Mouse (Mus musculus) G1E (cell line): ENCODE results near the gene Krt28. TPM values are rescaled to one million over a fixed set of nuclear protein-coding genes. Genes with fewer than 3 reads are reported as not detected.

Source experiments
- ATAC-seq: 2 replicates; pipeline ENCODE4 v1.8.0; 2016; ENCODE audit warnings: mild to moderate bottlenecking; ENCODE audit not compliant: insufficient number of reproducible peaks, poor library complexity, low FRiP score, severe bottlenecking; ENCODE audit errors: extremely low read depth
- DNase-seq: peaks from one replicate; pipeline ENCODE4 v3.0.0; 2012; ENCODE audit warnings: low spot score
- H3K27me3 ChIP-seq: 2 replicates; pipeline ENCODE4 v1.6.1; 2012; ENCODE audit warnings: mild to moderate bottlenecking, low read length, inconsistent platforms; ENCODE audit not compliant: insufficient read depth
- H3K36me3 ChIP-seq: replicated peaks from 2 replicates; pipeline ENCODE3; 2012; ENCODE audit warnings: mild to moderate bottlenecking, inconsistent platforms
- H3K4me1 ChIP-seq: 2 replicates; pipeline ENCODE4 v1.6.1; 2012; ENCODE audit warnings: low read depth, low read length, inconsistent platforms, mixed read lengths; ENCODE audit not compliant: insufficient read depth
- H3K4me3 ChIP-seq: 2 replicates; pipeline ENCODE4 v1.5.1; 2012; ENCODE audit warnings: low read depth, mild to moderate bottlenecking, inconsistent platforms, low read length, moderate library complexity, mixed read lengths
- H3K9me3 ChIP-seq: replicated peaks from 2 replicates; pipeline ENCODE4 v1.6.1; 2012; ENCODE audit warnings: inconsistent platforms
- CTCF ChIP-seq: IDR thresholded peaks from 2 replicates; pipeline ENCODE4 v1.5.1; 2012; ENCODE audit warnings: low read depth, low read length, inconsistent platforms, mixed read lengths
- GATA1 ChIP-seq: IDR thresholded peaks from 2 replicates; pipeline ENCODE4 v1.6.1; 2012; ENCODE audit warnings: borderline replicate concordance, low read length, inconsistent platforms, mixed read lengths
- GATA2 ChIP-seq: IDR thresholded peaks from 2 replicates; pipeline ENCODE4 v1.6.1; 2012; ENCODE audit warnings: low read depth, low read length, inconsistent platforms, borderline replicate concordance
- POLR2AphosphoS5 ChIP-seq: IDR thresholded peaks from 2 replicates; pipeline ENCODE4 v1.6.1; 2012; ENCODE audit warnings: low read depth, low read length, inconsistent platforms; ENCODE audit not compliant: insufficient replicate concordance
- TAL1 ChIP-seq: conservative IDR thresholded peaks from 2 replicates; pipeline ENCODE4 v1.6.1; 2012; ENCODE audit warnings: low read depth, low read length, inconsistent platforms, mixed read lengths
- polyA plus RNA-seq: library from polyadenylated mRNA; stranded (reverse); fragments of >175 nt; gene quantifications from 2 replicates; pipeline ENCODE4 v1.2.3, GENCODE M21; 2012
- total RNA-seq, 2 experiments: library from RNA; stranded (forward) in 1 of 2; stranded (reverse) in 1 of 2; fragments of 200-1000 nt in 1 of 2; fragments of >200 nt in 1 of 2; fragmentation: Nextera tagmentation in 1 of 2; gene quantifications; 2 replicates each; pipeline ENCODE4 v1.2.3; 2014 to 2017

Krt28 gene
- total and polyA plus RNA-seq, 3 experiments = 0.11 TPM; not detected in 2

DNA sequence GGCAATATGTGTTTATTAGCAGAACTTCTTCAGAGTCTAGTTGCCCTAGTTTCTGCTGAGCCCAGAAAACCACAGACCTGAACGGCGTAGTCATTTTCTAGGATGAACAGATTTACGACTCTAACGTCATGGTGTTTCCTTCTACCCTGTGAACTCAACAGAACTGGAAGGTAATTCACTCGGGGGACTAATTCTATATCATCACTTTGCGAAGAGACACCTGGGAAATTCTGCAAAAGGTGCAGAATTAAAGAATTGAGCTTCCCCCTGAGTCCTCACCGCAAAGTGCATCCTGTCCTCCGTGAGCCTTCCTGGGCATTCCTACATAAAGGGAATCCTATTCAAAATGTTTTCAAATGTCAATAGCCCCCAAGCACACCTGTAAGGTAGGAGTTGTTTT, 13.3 kb downstream of the Krt28 start:
- 0 out of 2 replicates have a peak, but pooled peaks cover 4% of the 10 kb centered on the region for H3K27me3 ChIP-seq
- DNase-seq = no peak

DNA sequence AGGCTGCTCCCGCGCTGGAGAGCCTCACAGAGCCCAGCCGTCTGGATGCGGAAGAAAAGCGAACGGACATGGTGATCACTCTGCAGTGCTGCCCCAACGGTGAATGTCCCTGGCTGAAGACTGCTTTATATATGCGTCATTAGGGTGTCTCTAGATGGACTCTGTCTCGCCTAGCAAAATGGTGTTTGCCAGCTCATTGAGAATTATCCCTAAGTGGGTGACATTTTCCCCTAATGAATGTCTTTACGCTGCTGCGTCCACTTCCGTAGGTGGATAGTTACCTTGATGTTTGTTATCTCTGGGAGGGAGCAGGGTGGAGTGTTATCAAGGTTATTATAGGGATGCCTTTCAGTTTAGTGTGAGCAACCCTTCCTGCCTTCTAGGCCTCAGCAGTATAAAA, 23.7 kb downstream of the Krt28 start, which contains the start of gene Krt27:
Krt27 (minus strand) TSS at position 101 of the 400 bp plus-strand sequence.
- ATAC-seq (no peak), DNase-seq (no peak)
- no peak for TF ChIP-seq GATA1
- no peak for TF ChIP-seq TAL1
- no peak for TF ChIP-seq CTCF
- TF ChIP-seq POLR2AphosphoS5 = no peak
- H3K36me3 ChIP-seq = no peaks in the 10 kb centered on the region
- H3K4me1 ChIP-seq = no peaks in the 10 kb centered on the region
- no peaks in the 10 kb centered on the region for H3K27me3 ChIP-seq
- no peak within 1 kb of the TSS for H3K4me3 ChIP-seq
- no peaks in the 10 kb centered on the region for H3K9me3 ChIP-seq

More for the DNA sequence above, 13.3 kb downstream of the Krt28 start:
- no peak for ATAC-seq
- Histone ChIP-seq H3K4me3 (no peak overlapping the region), H3K9me3 (no peaks in the 10 kb centered on the region), H3K36me3 (no peaks in the 10 kb centered on the region), H3K4me1 (no peaks in the 10 kb centered on the region)
- TF ChIP-seq POLR2AphosphoS5 (no peak), GATA1 (no peak)

DNA sequence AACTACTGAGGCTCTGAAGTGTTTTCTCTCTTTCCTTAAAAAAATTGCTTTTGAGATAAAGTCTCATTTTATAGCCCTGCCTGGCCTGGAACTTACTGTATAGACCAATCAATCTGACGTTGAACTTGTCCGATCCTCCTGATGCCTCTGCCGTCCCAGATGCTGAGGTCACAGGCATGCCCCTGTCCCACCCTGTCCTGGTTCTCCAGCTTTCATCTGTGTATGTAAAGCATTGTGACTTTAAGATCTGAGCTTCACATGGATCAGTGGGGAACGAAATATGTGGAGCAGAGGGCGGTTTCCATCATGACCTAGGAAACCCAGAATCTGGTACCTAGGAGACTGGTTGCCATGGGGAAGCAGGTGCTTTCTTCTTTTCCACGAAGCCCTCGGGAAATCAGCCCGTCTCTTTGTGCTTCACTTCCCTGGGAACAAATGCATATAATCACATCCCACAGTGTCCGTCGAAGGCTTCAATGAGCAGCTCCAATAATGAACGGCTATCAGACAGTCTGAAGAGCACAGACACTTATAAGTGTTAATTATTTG, 35.3 kb downstream of the Krt28 start:
- Histone ChIP-seq H3K36me3 (no peaks in the 10 kb centered on the region), H3K27me3 (no peaks in the 10 kb centered on the region), H3K4me3 (no peak overlapping the region), H3K4me1 (no peaks in the 10 kb centered on the region), H3K9me3 (no peaks in the 10 kb centered on the region)
- ATAC-seq (no peak), DNase-seq (no peak)
- TF ChIP-seq POLR2AphosphoS5 (no peak), TAL1 (no peak), CTCF (no peak), GATA1 (no peak), GATA2 (no peak)

DNA sequence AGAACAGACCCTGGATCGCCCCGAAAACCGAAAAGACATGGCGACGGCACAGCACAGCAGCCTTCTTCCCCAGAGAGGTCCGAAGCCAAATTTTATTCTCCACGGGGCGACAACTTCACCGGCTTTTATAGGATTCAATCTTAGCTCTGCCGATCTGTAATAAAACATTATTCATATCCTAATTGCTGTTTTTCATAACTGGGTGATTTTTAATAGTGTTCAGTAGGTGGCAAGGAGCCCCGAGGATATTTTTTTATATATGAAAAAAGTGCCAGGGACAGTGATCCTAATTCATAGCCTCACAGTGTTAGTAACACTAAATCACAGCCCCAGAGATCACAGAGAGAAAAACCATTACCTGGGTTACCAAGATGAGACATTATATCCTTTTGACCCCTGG, 36.8 kb downstream of the Krt28 start, which contains the start of gene Krt26:
Krt26 (minus strand) TSS at position 101 of the 400 bp plus-strand sequence.
- TF ChIP-seq POLR2AphosphoS5 (no peak), CTCF (no peak), GATA1 (no peak), TAL1 (no peak)
- H3K4me3 ChIP-seq = no peak within 1 kb of the TSS
- DNase-seq (no peak), ATAC-seq (no peak)
- no peaks in the 10 kb centered on the region for H3K36me3 ChIP-seq
- H3K27me3 ChIP-seq = no peaks in the 10 kb centered on the region
- H3K9me3 ChIP-seq = no peaks in the 10 kb centered on the region
- no peaks in the 10 kb centered on the region for H3K4me1 ChIP-seq

DNA sequence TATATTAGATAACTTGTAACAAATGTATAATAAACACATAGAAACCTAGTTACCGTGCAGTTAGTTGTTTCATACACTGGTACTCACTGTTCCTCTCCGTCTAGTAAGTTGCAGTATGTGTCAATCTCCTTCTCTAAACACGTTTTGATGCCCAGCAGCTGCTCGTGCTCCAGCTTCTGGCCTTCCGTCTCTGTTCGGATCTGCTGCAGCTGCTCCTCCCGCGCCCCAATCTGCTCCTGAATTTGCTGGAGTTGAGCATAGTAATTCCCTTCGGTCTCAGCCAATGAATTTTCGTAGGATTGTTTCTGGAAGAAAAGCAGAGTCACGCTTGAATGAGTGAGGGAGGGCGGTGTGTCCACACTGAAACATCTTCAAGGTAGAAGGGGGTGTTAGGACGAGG, 41.3 kb downstream of the Krt28 start:
- ATAC-seq (no peak), DNase-seq (no peak)
- TF ChIP-seq TAL1 = no peak
- TF ChIP-seq GATA2 = no peak
- TF ChIP-seq CTCF = no peak
- no peak for TF ChIP-seq POLR2AphosphoS5
- no peaks in the 10 kb centered on the region for H3K27me3 ChIP-seq
- H3K4me3 ChIP-seq = no peak overlapping the region
- H3K36me3 ChIP-seq = no peaks in the 10 kb centered on the region
- H3K9me3 ChIP-seq = no peaks in the 10 kb centered on the region
- H3K4me1 ChIP-seq = no peaks in the 10 kb centered on the region

DNA sequence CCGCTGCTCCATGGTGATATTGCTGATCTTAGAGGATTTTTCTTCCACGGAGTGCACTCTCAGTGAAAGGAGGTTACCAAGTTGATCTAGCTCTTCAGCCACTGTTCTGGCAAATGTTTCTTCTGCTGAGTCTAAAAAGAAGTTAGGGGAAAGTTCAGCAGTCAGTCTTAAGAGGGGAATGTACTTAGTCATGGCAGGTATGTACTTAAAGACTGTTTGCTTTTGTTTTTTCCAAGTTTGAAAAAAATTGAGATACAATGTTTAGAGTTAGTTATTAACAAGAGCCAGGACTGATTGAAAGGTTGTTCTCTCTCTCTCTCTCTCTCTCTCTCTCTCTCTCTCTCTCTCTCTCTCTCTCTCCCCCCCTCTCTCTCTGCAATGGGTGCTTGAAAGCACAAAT, 45.0 kb downstream of the Krt28 start:
- no peaks in the 10 kb centered on the region for H3K27me3 ChIP-seq
- no peak overlapping the region for H3K4me3 ChIP-seq
- DNase-seq (no peak), ATAC-seq (no peak)
- TF ChIP-seq CTCF (no peak), POLR2AphosphoS5 (no peak), TAL1 (no peak), GATA1 (no peak), GATA2 (no peak)
- H3K4me1 ChIP-seq = no peaks in the 10 kb centered on the region
- no peaks in the 10 kb centered on the region for H3K36me3 ChIP-seq
- H3K9me3 ChIP-seq = no peaks in the 10 kb centered on the region

DNA sequence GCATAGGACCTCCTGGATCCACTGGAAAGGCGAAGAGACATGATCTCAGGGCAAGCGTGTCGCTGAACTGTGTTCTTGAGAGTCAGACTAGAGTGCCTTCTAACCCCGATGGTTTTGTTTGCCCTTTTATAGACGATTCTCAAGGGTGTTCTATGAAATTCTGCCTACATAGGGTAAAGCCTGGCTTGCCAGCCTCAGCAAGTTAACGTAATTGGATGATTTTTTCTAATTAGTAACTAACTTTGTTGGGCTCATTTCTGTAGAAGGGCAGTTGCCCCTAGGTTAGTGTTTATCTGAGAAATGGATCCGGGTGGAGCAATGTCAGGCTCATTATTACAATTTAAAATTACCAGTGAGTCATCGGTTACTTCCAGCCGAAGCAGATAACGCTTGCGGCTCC, 51.9 kb downstream of the Krt28 start, which contains the start of gene Krt25:
Krt25 (minus strand) TSS at position 101 of the 400 bp plus-strand sequence.
- Histone ChIP-seq H3K9me3 (no peaks in the 10 kb centered on the region), H3K27me3 (peaks cover 8% of the 10 kb centered on the region; the same call in 1 of the 2 replicates), H3K4me1 (no peaks in the 10 kb centered on the region), H3K4me3 (no peak within 1 kb of the TSS), H3K36me3 (no peaks in the 10 kb centered on the region)
- no peak for TF ChIP-seq GATA1
- no peak for TF ChIP-seq TAL1
- no peak for TF ChIP-seq GATA2
- no peak for TF ChIP-seq CTCF
- TF ChIP-seq POLR2AphosphoS5 = no peak
- DNase-seq (no peak), ATAC-seq (no peak)
